Mouse (Mus musculus): Measurements from ENCODE around the gene 1700020D05Rik.

- TF ChIP-seq CTCF (IDR thresholded peaks at IDR 0.05; ENCODE audit: low read depth) (peak; percentile 27), EP300 (optimal IDR thresholded peaks at IDR 0.05) (no peak)
These were observed 29.9 kb downstream of the 1700020D05Rik start, which contains the start of gene Efemp2 for GRCm38 (mm10) chr19:5473720-5474119.
